Mouse (Mus musculus): ENCODE results near the gene Olfr739.

The Olfr739 gene

DNA sequence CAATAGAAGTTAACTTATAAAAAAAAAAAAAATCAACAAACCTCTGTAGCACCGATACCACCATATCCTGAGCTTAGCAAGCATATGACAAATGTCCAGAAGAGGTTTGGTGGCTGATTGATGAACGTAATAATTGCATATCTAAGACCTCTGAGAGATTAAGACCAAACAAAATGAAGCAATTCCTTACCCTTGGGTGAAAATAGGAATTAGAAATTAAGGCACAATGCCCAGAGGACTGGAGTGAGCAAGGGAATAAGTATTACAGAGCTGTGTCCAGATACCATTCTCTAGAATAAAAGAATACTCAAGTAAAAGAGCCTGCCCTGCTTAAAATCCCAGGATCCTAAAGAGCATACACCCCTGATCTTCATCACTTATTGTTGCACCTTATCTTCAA, at the start of gene Olfr739:
Gene Olfr739 (plus strand): TSS at position 301 of the 400 bp plus-strand sequence.
- DNase-seq, result no peak

DNA sequence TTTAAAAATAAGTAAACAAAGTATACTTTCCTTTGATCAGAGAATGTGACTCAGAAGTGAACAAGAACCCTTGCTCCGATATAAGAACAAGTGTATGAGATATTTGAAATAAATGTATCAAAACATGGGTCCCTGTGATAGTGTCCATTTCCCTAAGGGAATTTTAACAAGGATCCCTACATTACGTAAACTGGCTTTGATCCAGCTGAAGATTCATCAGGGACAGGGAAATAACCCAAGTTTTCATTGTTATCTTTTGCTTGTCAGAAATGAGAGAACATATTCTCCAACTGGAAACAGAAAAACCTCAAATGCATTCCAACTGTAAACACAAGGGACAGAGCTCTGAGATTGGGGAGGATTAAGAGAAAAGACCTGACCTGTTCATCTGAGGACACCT, 37.6 kb upstream of the Olfr739 start, which contains the start of gene Olfr736:
Gene Olfr736 (plus strand): TSS at position 301 of the 400 bp plus-strand sequence.
- no peak for DNase-seq

DNA sequence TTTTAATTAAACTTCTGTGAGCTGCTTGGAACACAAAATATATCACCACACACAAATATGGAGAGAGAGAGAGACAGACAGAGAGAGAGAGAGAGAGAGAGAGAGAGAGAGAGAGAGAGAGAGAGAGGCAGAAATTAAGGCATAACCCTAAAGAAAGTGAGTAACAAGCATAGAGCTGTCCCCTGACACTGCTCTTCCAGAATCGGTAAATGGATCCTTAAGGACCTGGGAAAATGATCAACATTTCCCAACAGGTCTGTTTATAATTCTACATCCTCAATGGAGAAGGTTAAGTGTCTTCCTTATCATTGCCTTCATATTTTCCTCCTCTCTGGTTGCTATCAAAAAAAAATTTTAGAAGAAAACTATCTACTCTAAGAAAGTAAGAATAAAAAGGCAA, 11.2 kb upstream of the Olfr739 start, which contains the start of gene Olfr738:
Gene Olfr738 (plus strand): TSS at position 301 of the 400 bp plus-strand sequence.
- DNase-seq, result no peak

- no peak for DNase-seq
These were observed 26.8 kb downstream of the Olfr739 start, which contains the start of gene Olfr740 for GRCm38 (mm10) chr14:50445245-50445644. Gene Olfr740 (plus strand): TSS chr14:50445545.

DNA sequence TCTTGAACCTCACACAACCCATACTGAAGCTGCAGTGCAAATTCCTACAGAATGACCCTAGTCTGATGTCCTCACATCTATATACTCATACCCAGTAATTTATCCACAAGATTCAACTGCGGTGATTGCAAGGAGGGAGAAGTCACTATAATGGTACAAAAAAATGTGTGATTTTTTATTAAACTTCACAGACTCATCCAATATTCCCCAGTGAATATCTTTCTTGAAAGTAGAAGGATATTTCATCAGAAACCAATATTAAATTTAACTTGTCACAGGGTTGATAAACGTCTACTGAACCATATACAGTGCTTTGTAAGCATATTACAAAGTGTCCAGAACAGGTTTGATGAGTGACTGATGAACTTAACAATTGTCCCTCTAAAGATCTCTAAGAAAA, 54.0 kb downstream of the Olfr739 start, which contains the start of gene Olfr741:
Gene Olfr741 (plus strand): TSS at position 301 of the 400 bp plus-strand sequence.
- no peak for DNase-seq

Data from right cerebral cortex, postnatal 14 days (tissue).